Mouse (Mus musculus): ENCODE data around the gene Htr7.

- TF ChIP-seq CTCF (IDR thresholded peaks at IDR 0.05), result no peak
- TF ChIP-seq POLR2A (IDR thresholded peaks at IDR 0.05; ENCODE audit: insufficient read depth, low read depth, low read length), result no peak
Observed at GRCm38 (mm10) chr19:36098916-36099315, 41.6 kb upstream of the Htr7 start.

Data from heart, adult 2 months (tissue).